Mouse (Mus musculus): ENCODE data around the gene Gm42957. TPM values are rescaled to one million over a fixed set of nuclear protein-coding genes. Genes with fewer than 3 reads are reported as not detected.

Gene Gm42957
- total RNA-seq, 2 experiments from 2014 or later: 0.59 to 0.65 TPM

DNA sequence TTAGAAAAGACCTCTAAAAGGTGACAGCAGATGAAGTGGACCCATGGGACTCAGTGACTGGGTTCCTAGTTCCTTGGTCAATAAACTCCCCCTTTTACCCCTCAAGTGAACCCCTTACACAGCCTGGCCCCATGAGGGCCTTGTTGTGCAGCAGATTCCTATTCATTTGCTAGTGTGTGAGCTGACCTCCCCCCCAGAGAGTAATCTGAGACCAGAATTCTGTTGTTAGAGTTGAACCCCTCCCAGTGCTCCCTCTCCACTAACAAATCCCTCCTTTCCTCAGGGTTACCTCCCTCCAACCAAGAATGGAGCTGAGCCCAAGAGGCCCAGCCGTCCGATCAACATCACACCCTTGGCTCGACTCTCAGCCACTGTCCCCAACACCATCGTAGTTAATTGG is 65.7 kb downstream of the Gm42957 start:
- DNase-seq (ENCODE audit: low spot score in 2 of 2): no peak

Other genes starting within 250 kb of the Gm42957 start
- not detected for gene BC107364, start 183.2 kb upstream of the Gm42957 start, total RNA-seq (2021)
- gene Hfe2, start 110.3 kb upstream of the Gm42957 start, total RNA-seq (2021): 1 to 10 TPM; 1.3 to 1.5 TPM
- gene Txnip, start 77.5 kb upstream of the Gm42957 start, total RNA-seq (2021): 10 to 100 TPM; 19.4 to 25.9 TPM
- not detected for gene Gm16253, start 58.5 kb upstream of the Gm42957 start, total RNA-seq (2021)
- 10 to 100 TPM; 24.0 to 24.8 TPM for gene Polr3gl, start 41.3 kb upstream of the Gm42957 start, total RNA-seq (2021)
- 10 to 100 TPM; 67.3 to 77.4 TPM for gene Ankrd34a, start 38.8 kb upstream of the Gm42957 start, total RNA-seq (2021)
- gene Lix1l, start 34.3 kb upstream of the Gm42957 start, total RNA-seq (2021): 10 to 100 TPM; 20.8 to 21.5 TPM
- gene Rbm8a, start 5.5 kb upstream of the Gm42957 start, total RNA-seq (2021): 10 to 100 TPM; 41.5 to 49.6 TPM
- 10 to 100 TPM; 59.1 to 65.7 TPM for gene Pex11b, start 98 bp upstream of the Gm42957 start, total RNA-seq (2021)
- 1 to 10 TPM; 2.3 to 2.5 TPM for gene Itga10, start 10.1 kb downstream of the Gm42957 start, total RNA-seq (2021)
- 1 to 10 TPM; 8.1 to 9.0 TPM for gene Ankrd35, start 34.7 kb downstream of the Gm42957 start, total RNA-seq (2021)
- gene Pias3, start 60.9 kb downstream of the Gm42957 start, total RNA-seq (2021): 10 to 100 TPM; 34.5 to 34.8 TPM
- gene Nudt17, start 73.1 kb downstream of the Gm42957 start, total RNA-seq (2021): 10 to 100 TPM; 12.4 to 14.9 TPM
- gene Polr3c, start 92.2 kb downstream of the Gm42957 start, total RNA-seq (2021): 10 to 100 TPM; 21.5 to 24.8 TPM
- 10 to 100 TPM; 61.8 to 65.3 TPM for gene Rnf115, start 92.2 kb downstream of the Gm42957 start, total RNA-seq (2021)
- gene Pdzk1, start 193.8 kb downstream of the Gm42957 start, total RNA-seq (2021): under 1 TPM in 1 of 2 experiments, not detected in 1; 0.23 TPM
- gene Cd160, start 193.9 kb downstream of the Gm42957 start, total RNA-seq (2021): not detected